In the genomic region with DNA sequence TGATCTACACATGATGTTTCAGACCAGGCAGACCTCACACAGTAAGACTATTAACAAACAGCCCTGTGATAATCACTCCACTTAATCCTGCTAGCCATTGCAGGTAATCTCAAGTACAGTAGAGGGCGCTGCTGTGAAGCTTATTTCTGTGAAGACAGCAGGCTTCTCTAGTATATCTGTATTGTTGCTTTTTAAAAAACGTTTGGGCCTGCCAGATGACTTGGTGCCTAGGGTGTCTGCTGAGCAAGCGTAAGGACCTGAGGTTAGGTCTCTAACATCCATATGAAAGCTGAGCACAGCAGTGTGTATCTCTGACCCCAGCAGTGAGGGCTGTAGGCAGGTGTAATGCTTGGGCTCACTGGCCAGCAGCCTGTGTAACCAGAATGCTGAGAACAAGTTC, we compare ENCODE assay signal across 7 mouse cellular contexts.
A peak's percentile ranks its signal among the peaks of the same experiment; 100 is the strongest.
DNase-seq lines count a peak whose midpoint lies in the region; ATAC-seq lines count a peak whose summit lies in the region.

No protein-coding gene starts in this region.

- no peak overlapping the region for H3K9ac ChIP-seq in stomach, embryonic 16.5 days (ENCODE audit: low read length)

- H3K36me3 ChIP-seq in stomach, embryonic 16.5 days (ENCODE audit: control insufficient read depth, insufficient read depth, low read length) = no peaks in the 10 kb centered on the region

- DNase-seq in 3T3-L1 (ENCODE audit: low read depth, low spot score) (peak; percentile 76), A20 (ENCODE audit: low read depth, low spot score) (peak; percentile 80)
- DNase-seq in cerebellum, adult 9-11 months = peak; percentile 19
- DNase-seq in kidney, postnatal 36 days = peak; percentile 46 to 68
- DNase-seq in lung, postnatal 36 days = peak; percentile 71

- H3K27ac ChIP-seq in stomach, embryonic 16.5 days (ENCODE audit: low read length) = no peak overlapping the region

- H3K4me3 ChIP-seq in stomach, embryonic 16.5 days (replicated peaks; ENCODE audit: low read length) = no peak overlapping the region

- no peak overlapping the region for H3K4me2 ChIP-seq in stomach, embryonic 16.5 days (ENCODE audit: low read depth, low read length)

- no peaks in the 10 kb centered on the region for H3K9me3 ChIP-seq in stomach, embryonic 16.5 days (replicated peaks; ENCODE audit: control insufficient read depth, low read length)

- no peaks in the 10 kb centered on the region for H3K27me3 ChIP-seq in stomach, embryonic 16.5 days (ENCODE audit: control insufficient read depth, insufficient read depth, low read length)

- 20% methylated on average over 3 of the region's 3 CpGs for WGBS in stomach, embryonic 16.5 days

- H3K4me1 ChIP-seq in stomach, embryonic 16.5 days (ENCODE audit: control insufficient read depth, insufficient read depth, low read length) = 0 out of 2 replicates have a peak, but pooled peaks cover 3% of the 10 kb centered on the region

- ATAC-seq in granulocyte monocyte progenitor cell, adult 5-6 weeks (replicated peaks; ENCODE audit: poor library complexity, severe bottlenecking) = peak; percentile 70
- 0 out of 2 replicates have a peak, but pooled peaks have one; percentile 47 for ATAC-seq in stomach, embryonic 16.5 days (ENCODE audit: insufficient read depth, low FRiP score)

Comparison
In these comparisons a context has a peak if more than half of its experiments do, and no peak if none do; other contexts are left out.
1. DNase-seq: peak in every context shown above with its lines; median percentile 80 in A20; 76 in 3T3-L1; 71 in lung, postnatal 36 days; 57 in kidney, postnatal 36 days; 19 in cerebellum, adult 9-11 months.